Mouse (Mus musculus): ENCODE measurements around the gene Stx12.
A peak's percentile ranks its signal among the peaks of the same experiment; 100 is the strongest.
"Not testable (repeated sequence)": the region's sequence is repeated elsewhere in the genome, so short reads cannot be mapped to it uniquely, and the experiment has no call there.

Gene Stx12

DNA sequence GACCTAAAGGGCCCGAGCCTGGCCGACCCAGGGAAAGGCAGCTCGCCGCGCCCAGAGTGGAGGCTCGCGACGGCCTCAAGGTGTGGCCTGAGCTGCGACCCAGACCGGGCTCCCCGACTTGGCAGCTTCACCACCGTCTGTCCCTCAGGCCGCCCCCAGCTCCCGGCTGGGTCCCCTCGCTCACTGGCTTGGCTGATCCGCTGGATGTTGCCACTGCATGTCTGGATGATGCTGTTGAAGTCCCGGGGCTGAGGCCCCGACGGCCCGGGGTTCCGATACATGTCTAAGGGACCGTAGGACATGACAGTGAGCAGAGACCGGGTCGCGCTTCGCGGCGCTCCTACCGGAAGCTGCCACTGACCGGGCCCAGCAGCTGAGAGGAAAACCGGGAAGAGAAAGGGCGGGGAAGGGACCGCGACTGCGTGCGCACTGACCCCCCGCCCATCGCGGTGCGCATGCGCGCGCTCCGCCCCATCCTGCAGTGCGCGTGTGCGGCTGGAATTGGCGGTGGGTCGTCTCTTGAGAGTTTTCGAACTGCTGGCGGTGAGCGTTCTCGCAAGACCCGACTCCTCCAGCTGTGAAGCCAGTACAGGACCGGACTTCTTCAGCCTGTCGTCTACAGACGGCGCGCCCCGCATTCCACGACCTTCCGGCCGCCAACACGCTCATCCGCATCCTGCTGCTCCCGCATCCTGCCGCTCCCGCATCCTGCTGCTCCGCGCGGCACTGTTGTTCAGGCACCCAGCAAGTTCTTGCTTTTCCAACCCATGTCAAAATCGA is at the start of gene Stx12:
Gene Stx12, minus strand, starts transcription at position 446 of the 780 bp plus-strand sequence.
- DNase-seq (ENCODE audit: low read depth, low spot score): peak; percentile 82

DNA sequence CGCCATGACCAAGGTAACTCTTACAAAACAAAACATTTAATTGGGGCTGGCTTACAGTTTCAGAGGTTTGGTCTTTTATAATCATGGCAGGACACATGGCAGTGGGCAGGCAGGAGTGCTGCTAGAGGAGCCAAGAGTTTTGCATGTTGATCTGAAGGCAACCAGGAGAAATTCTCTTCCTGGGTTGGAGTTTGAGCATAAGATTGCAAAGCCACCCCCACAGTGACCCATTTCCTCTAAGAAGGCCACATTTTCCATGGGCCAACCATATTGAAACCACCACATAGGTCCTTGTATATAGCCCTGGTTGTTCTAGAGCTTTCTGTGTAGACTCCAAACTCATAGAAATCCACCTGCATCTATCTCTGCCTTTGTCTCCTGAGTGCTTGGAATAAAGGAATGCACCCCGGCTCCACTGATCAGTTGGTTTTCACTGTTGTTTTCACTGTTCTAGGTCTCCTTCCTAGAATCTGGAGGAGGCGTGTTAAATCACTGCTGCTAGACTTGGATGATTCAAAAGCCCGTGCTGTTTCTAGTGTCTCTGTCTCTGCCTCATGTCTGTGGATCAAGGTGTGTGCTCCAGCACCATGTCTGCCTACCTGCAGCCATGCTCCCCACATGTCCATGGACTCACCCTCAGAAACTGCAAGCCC is 48.6 kb upstream of the Stx12 start:
- no peak for DNase-seq (ENCODE audit: low read depth, low spot score)

GRCm38 (mm10) chr4:132930784-132931183 is 46.5 kb upstream of the Stx12 start:
- no peak for DNase-seq (ENCODE audit: low read depth, low spot score)

GRCm38 (mm10) chr4:132926520-132926919 is 42.2 kb upstream of the Stx12 start:
- not testable (repeated sequence) for DNase-seq (ENCODE audit: low read depth, low spot score)

DNA sequence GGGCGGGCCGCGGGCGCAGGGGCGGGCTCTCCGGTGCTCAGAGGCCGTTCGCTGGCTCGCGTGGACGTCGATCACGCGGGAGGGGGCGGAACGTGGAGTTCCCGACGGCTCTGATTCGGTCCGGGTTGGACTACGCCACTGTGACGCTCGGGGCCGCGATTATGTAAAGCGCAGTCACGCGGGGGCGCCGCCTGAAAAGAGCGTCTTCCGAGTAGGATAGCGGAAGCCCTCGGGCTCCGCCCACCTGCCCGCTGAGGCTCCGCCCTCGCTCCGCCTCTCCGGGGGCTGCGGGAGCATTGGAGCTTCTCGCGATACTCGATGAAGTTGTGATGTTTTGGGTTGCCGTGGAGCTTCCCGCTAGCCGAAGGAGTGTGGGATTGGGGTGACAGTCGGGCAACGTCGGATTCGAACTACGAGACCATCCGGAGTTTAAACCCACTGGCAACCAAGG is 38.3 kb upstream of the Stx12 start, which contains the start of gene Fam76a:
Gene Fam76a, minus strand, starts transcription at position 1 of the 451 bp plus-strand sequence.
- DNase-seq (ENCODE audit: low read depth, low spot score): peak; percentile 99

DNA sequence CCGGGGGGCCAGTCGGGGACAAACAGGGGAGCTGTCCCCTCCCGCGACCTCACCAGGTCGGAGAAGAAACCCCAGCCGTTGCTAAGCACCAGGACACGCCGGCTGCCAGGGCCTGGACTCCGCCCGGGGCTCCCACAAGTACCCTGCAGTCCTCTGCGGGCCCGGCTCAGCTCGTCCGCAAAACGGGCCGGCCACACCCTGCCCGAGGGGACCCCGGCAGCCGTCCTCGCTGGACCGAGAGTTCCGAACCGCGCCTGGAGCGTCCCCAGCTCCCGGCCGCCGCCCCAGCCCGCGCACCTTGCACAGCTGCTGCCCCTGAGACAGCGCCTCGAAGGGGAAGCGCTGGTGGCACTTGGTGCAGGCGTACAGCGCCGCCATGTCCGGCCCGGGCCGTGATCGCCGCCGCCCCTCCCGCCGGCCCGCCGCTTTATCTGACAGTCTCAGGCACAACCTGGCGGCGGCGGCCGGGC is 37.8 kb upstream of the Stx12 start:
- no peak for DNase-seq (ENCODE audit: low read depth, low spot score)

GRCm38 (mm10) chr4:132921488-132921887 is 37.2 kb upstream of the Stx12 start:
- no peak for DNase-seq (ENCODE audit: low read depth, low spot score)

- DNase-seq (ENCODE audit: low read depth, low spot score): no peak
Observed at GRCm38 (mm10) chr4:132920171-132920570, 35.9 kb upstream of the Stx12 start.

DNA sequence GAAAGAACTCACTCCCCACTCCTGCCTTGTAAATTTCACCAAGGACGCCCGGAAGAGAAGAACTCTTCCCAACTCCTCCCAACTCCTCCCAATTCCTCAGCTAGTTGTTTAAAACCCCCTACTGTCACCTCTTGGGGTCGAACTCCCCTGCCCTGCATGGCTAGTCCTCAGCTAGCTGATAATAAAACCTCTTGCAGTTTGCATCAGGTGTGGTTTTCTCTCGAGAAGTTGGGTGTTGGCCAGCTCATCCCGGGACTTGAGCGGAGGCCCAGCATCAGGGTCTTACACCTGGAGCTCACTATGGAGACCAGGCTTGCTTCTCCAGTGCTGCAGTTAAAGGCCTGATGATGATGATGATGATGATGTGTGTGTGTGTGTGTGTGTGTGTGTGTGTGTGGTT is 34.2 kb upstream of the Stx12 start:
- not testable (repeated sequence) for DNase-seq (ENCODE audit: low read depth, low spot score)

DNA sequence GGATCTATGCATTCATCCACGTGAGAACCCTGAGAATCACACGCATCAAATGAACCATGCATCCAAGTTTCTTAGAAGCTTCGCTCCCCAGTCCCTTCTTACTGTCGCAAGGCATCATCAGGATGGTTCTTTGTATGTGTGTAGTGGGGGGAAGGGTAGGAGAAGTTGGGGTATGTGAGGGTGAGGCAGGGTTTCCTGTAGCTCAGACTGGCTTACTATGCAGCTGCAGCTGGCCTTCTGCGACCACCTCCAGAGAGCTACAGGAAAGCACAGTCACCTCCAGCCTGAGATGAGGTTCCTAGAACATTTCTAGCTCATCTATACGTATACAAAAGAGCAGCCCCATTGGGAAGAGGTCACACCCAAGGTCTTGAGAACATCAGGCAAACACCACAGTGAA is 27.8 kb upstream of the Stx12 start:
- DNase-seq (ENCODE audit: low read depth, low spot score): no peak

GRCm38 (mm10) chr4:132905843-132906360 is 21.6 kb upstream of the Stx12 start:
- DNase-seq (ENCODE audit: low read depth, low spot score): no peak

GRCm38 (mm10) chr4:132904765-132905309 is 20.5 kb upstream of the Stx12 start:
- no peak for DNase-seq (ENCODE audit: low read depth, low spot score)

- DNase-seq (ENCODE audit: low read depth, low spot score): no peak
Observed at GRCm38 (mm10) chr4:132904071-132904470, 19.8 kb upstream of the Stx12 start.

GRCm38 (mm10) chr4:132898197-132898596 is 13.9 kb upstream of the Stx12 start:
- DNase-seq (ENCODE audit: low read depth, low spot score): no peak

- DNase-seq (ENCODE audit: low read depth, low spot score): no peak
Observed at GRCm38 (mm10) chr4:132894402-132894801, 10.1 kb upstream of the Stx12 start.

GRCm38 (mm10) chr4:132884844-132885374 is 600 bp upstream of the Stx12 start:
- no peak for DNase-seq (ENCODE audit: low read depth, low spot score)

- DNase-seq (ENCODE audit: low read depth, low spot score): no peak
Observed at GRCm38 (mm10) chr4:132883561-132884063, 697 bp downstream of the Stx12 start.

DNA sequence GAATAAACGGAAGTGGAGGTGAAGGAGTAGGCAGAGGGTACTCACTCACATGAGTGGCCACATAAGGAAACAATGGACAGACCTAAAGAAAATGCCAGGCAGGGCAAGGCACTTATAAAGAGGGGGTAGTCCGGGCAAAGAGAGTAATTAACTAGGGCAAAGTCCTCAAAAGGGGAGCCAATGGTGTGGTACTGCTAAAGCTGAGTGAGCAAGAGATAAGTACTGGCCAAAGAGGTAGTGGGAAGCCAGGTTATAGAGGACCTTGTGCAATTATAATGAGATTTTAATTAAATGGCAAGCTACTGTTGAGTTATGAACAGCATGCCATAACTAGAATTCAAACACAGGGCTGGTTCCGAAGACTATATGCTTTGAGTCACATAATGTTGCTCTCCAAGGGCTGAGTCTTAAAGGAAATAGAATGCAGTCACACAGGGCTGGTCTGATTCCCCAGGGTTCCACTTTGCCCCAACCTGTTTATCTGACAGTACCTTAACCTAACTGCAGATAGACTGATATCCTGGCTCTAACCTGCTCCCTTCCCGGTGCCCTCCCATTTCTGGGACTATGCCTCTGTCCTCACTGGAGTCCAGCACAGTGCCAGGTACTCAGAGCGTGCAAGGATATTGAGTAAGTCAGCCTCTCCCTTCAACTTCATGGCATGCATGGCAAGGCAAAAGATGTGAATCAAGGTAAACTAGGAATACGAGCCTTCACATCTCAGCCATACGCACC is 9.8 kb downstream of the Stx12 start:
- no peak for DNase-seq (ENCODE audit: low read depth, low spot score)

GRCm38 (mm10) chr4:132873481-132874362 is 10.6 kb downstream of the Stx12 start:
- no peak for DNase-seq (ENCODE audit: low read depth, low spot score)

DNA sequence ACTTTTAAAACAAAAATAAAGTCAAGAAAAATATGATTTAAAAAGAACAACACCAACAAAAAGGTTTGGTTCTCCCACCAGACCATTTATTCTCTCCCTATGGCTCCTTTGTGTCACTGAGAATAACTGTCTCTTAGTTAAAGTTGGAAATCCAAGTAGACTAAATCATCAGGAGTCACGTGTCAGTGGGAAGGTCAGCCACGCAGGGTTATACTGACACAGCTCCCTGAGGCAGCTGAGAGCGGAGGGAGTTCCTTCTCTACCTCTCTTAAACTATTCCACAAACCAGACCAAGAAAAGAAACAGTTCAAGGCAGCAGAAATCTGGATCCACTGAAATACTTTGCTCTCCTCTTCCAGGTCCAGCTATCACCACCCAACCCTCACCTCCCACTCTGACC is 13.2 kb downstream of the Stx12 start:
- DNase-seq (ENCODE audit: low read depth, low spot score): no peak
